Mouse (Mus musculus) layer of hippocampus, postnatal 25 days (tissue): ENCODE measurements around the gene Afg1l. TPM values are rescaled to one million over a fixed set of nuclear protein-coding genes. Genes with fewer than 3 reads are reported as not detected.

Experiments
- DNase-seq, 2 experiments: peaks; one replicate each; pipeline ENCODE4 v3.0.0; 2022; ENCODE audit warnings: mixed read lengths in 2 of 2, low spot score in 1 of 2; ENCODE audit errors: extremely low spot score in 1 of 2
- total RNA-seq, 2 experiments: library from RNA; stranded (reverse); gene quantifications; 2 replicates each; pipeline ENCODE4 v1.2.3; 2021

Gene Afg1l
- total RNA-seq: 10 to 100 TPM; 12.3 to 15.2 TPM

GRCm38 (mm10) chr10:42478341-42478720 lies at the start of gene Afg1l:
Gene Afg1l, minus strand, starts transcription at chr10:42478565.
- peak; percentile 89 to 91 for DNase-seq

GRCm38 (mm10) chr10:42525682-42526081 lies 47.3 kb upstream of the Afg1l start:
- DNase-seq: no peak

GRCm38 (mm10) chr10:42523556-42524162 lies 45.3 kb upstream of the Afg1l start:
- no peak for DNase-seq

GRCm38 (mm10) chr10:42522912-42523311 lies 44.5 kb upstream of the Afg1l start:
- no peak for DNase-seq

GRCm38 (mm10) chr10:42521315-42521981 lies 43.1 kb upstream of the Afg1l start:
- no peak for DNase-seq

GRCm38 (mm10) chr10:42518363-42518762 lies 40.0 kb upstream of the Afg1l start:
- DNase-seq: no peak

- no peak for DNase-seq
These were observed 35.8 kb upstream of the Afg1l start for GRCm38 (mm10) chr10:42514125-42514524.

- no peak for DNase-seq
These were observed 33.1 kb upstream of the Afg1l start for GRCm38 (mm10) chr10:42511184-42512135.

- no peak for DNase-seq
These were observed 31.8 kb upstream of the Afg1l start for GRCm38 (mm10) chr10:42510141-42510540.

GRCm38 (mm10) chr10:42504096-42504710 lies 25.8 kb upstream of the Afg1l start:
- DNase-seq: no peak

GRCm38 (mm10) chr10:42502349-42503111 lies 24.2 kb upstream of the Afg1l start:
- peak in 1 of 2 experiments; percentile 44 for DNase-seq

GRCm38 (mm10) chr10:42501775-42502348 lies 23.5 kb upstream of the Afg1l start, which contains the start of gene Snx3:
Gene Snx3, plus strand, starts transcription at chr10:42502030.
- DNase-seq: peak; percentile 86 to 94

GRCm38 (mm10) chr10:42501161-42501560 lies 22.8 kb upstream of the Afg1l start:
- no peak for DNase-seq

- no peak for DNase-seq
These were observed 22.2 kb upstream of the Afg1l start for GRCm38 (mm10) chr10:42500611-42501010.

GRCm38 (mm10) chr10:42493000-42493399 lies 14.6 kb upstream of the Afg1l start:
- no peak for DNase-seq

- DNase-seq: no peak
These were observed 13.8 kb upstream of the Afg1l start for GRCm38 (mm10) chr10:42492027-42492771.

- DNase-seq: no peak
These were observed 12.8 kb upstream of the Afg1l start for GRCm38 (mm10) chr10:42491158-42491557.

- DNase-seq: no peak
These were observed 10.4 kb upstream of the Afg1l start for GRCm38 (mm10) chr10:42488606-42489296.
